Mouse (Mus musculus) embryonic fibroblast, embryonic 13.5 days (primary cell): ENCODE results near the gene Galnt18.

Source experiments
- CTCF ChIP-seq: IDR thresholded peaks from 2 replicates; pipeline ENCODE4 v1.5.1; 2011; ENCODE audit warnings: mild to moderate bottlenecking, control low read depth, low read length, moderate library complexity, borderline replicate concordance; ENCODE audit not compliant: insufficient read depth
- POLR2A ChIP-seq: IDR thresholded peaks from 2 replicates; pipeline ENCODE4 v1.6.1; 2011; ENCODE audit warnings: low read depth, mild to moderate bottlenecking, control low read depth, low read length, moderate library complexity

GRCm38 (mm10) chr7:111601339-111602067 lies 178.3 kb downstream of the Galnt18 start:
- TF ChIP-seq CTCF = no peak
- TF ChIP-seq POLR2A = no peak
